Mouse (Mus musculus): ENCODE results near the gene Lrrc58.

DNA sequence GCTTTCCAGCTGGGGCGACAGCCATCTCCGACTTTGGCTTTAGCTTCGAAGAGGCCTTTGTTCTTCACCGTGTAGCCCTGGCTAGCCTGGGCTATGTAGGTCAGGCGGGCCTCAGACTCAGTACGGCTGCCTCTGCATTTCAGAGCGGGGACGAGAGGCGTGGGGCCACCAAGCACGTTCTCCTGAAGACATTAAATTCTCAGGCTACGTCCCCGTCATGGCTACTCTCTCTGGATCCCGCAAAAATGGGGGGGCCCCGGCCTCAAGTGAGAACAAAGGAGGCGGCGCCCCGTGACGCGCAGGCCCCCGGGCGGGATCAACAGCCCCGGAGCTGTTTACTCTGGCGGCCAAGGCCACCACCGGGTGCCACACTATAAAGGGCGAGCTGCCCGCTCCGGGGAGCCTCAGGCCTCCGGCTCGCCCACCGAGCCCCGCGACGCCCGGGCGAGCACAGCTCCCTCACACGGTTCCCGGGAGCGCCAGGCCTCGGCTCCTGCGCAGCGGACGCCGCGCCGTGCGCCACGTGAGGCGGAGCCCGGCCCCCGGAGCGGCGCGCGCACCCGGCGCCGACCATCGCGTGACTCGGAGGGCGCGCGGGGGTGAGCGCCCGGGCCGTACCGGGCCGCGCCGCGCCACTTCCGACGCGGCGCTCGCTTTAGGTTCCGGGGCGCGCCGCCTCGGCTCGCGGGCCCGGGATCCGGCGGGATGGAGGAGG is at the start of gene Lrrc58:
- TF ChIP-seq CTCF (IDR thresholded peaks at IDR 0.05; ENCODE audit: low read depth) (peak; percentile 24; the same call in 1 of the 2 replicates), EP300 (optimal IDR thresholded peaks at IDR 0.05) (no peak)
